Mouse (Mus musculus) spleen, embryonic (tissue): ENCODE data around the gene Dnah8.

ENCODE experiments used
- CTCF ChIA-PET: fragments of 350-600 bp; sonication (Branson Sonifier 250); formaldehyde crosslinking; loops from one replicate; lab custom pipeline; 2022; lab: Charles Lee

Dnah8 gene

DNA sequence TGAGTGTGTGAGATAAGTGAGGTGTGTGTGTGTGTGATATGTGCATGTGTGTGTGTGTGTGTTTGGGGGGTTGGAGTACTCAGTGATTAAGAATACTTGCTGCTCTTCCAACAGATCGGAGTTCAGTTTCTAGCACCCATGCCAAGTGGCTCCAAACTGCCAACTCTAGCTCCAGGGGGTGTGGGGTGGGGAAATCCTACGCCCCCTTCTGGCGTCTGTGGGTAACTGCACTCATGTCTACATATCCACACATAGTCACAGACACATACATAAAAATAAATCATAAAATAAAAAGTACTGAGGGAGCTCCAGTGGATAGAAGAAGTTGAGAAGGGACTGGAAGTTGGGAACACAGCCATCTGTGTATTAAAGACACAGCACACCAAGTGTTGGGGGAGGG, 119.8 kb downstream of the Dnah8 start:
- CTCF ChIA-PET: interaction anchor here (0.6 kb wide), 1 partner anchor 149 kb away, joined by 3 read pairs; no protein-coding TSS in a partner anchor

DNA sequence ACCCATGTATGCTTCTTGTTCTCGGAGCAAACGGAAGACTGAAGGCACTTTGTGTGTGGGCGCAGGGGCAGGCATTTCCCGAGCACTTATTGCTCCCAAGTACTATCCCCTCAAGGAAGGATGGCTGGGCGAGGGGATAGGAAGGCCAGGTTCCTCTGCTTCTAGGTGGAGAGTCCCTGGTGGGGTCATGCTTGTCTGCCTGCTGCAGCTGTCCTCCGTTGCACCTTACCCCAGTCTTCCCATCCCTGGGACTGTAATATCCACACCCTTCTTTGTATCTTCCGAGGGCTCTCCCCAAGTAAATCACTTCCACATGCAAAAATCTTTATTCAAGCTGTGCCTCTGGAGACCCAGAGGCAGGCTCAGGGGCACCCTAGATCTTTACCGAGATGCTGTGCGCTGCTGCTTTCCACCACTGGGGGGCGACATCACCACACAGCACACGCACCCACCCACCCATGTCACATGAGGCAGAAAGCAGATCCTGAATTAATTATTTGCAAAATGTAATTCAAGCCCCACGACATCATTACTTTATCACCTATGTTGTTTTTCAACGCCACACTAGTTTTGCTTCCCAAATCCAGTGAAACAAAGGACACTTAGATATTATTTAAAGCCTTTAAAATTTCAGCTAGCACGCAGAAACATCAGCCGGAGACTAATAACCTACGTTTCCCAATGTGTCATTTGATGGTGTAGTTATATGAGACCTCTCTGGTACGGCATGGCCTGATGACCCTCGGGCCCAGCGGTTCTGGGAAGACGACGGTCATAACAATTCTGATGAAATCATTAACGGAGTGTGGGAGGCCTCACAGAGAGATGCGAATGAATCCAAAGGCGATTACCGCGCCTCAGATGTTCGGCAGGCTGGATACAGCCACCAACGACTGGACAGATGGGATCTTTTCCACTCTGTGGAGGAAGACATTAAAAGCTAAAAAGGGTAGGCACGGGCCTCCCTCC, 122.2 kb downstream of the Dnah8 start:
- CTCF ChIA-PET: no interaction called here

DNA sequence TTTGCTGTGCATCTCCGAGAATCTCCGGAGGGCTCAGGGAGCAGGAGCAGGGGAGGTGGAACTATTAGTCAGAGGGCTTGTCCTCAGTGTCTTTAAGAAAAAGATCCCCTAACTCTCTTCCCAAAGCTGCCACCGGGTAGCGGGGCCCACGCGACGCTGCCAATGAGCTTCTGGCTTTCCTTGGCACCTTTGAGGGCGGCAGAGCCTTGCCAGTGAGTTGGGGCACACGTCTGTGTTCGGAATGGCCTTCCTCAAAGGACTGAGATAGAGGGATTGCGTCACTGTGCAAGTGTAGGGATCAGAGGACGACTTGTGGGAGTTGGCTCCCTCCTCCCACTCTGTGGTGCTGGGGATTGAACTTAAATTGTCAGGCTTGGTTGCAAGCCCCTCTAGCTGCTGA, 125.2 kb downstream of the Dnah8 start:
- CTCF ChIA-PET: no interaction called here

DNA sequence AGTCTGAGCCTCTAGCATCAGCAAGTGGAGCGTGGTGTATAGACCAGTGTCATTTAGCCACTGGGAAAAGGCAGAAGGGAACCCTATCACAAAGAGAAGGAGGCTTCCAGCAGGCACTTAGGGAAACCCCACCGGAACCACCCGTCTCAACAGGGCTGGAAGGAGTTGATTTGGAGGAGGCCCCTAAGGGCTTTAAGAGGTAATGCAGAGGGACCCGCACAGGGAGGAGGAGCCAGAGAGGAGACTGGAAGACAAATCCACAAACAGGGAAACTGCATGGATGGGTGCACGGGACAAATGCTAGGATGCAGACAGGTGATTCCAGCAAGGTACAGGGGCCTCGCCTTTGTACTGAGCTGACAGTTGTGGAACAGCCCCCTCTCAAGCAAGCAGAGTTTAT, 126.1 kb downstream of the Dnah8 start:
- CTCF ChIA-PET: no interaction called here

DNA sequence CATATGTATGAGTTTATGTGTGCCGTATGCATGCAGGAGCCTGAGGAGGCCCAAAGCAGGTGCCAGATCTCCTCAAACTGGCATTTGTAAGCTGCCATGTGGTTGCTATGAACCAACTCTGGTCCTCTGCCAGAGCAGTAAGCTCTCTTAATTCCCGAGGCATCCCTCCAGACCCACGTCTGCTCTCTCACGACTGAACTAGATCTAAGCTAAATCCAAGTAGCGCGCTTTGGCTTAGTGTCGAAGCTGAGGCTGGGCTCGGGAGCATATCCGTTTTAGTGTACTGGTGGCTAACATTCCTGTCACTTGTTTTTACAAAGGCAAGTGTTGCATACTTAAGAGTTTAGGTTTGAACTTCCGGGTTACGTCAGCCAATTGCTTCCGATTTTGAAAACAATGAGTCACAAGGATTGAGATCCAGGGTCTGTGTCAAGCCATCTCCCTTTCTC, 128.2 kb downstream of the Dnah8 start:
- CTCF ChIA-PET: interaction anchor here (0.5 kb wide), 1 partner anchor 198 kb away, joined by 3 read pairs; no protein-coding TSS in a partner anchor

DNA sequence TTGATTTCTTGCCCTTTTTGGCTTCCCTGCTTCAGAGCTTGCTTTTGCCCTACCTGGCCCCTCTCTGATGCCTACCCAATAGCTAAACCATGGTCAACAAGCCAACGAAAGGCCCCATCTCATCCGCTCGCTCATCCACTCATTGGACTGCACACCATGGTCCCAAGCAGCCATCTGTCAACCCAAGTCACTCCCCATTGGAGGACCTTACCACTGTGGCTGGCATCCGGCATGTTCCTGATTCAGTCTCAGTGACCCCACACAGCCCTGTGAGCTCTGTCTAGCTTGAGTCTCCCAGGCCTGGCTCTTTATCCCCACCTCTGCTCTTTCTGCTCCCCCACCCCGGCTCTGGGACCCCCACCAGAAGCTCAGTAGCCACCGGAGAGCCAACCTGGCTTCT, 129.0 kb downstream of the Dnah8 start:
- CTCF ChIA-PET: no interaction called here

DNA sequence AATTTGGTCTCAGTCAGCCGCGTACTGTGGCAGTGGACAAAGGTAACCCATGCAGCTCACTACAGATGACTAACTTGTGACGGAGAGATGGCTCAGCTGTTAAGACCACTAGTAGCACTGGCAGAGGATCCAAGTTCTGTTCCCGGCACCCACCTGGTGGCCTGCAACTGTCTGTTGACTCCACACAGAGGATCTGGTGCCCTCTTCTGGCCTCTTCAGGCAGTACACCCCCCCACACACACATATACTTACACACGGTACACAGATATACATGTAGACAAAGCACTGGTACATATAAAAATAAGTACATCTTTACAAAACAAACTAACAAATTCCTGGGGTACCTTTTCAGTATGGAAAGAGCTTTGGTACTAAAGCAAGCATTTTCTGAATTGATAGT, 132.6 kb downstream of the Dnah8 start:
- CTCF ChIA-PET: no interaction called here

DNA sequence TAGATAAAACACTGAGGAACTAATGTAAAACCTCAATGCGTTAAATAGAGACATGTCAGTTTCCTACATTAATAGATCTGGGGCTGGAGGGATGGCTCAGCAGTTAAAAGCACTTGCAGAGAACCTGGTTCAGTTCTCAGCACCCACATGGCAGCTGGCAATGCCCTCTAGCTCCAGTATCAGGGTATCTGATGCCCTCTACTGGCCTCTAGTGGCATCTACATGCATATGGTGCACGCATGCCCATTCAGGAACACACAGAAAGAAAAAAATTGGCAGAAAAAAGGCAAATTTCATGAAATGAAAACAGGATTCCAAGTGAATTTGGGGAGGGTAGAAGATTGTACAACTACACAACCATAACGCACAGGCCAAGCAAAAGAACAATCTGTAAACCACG, 136.2 kb downstream of the Dnah8 start:
- CTCF ChIA-PET: no interaction called here

DNA sequence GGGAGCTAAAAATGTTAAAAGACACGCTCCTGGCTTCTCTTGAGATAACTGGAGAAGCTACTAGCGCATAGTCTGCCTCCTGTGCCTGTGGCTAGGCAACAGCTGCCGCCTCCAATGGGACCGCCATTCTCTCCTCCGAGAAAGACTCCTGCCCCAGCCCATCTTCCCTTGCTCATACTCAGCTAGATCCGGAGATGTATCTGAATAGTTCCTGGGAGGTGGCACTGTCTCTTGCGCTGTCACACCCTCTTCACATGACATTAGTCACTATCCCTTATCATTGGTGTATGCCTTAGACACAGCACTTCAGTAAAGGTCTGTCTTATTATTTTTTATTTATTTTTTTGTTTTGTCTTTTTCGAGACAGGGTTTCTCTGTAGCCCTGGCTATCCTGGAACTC, 140.1 kb downstream of the Dnah8 start:
- CTCF ChIA-PET: no interaction called here

DNA sequence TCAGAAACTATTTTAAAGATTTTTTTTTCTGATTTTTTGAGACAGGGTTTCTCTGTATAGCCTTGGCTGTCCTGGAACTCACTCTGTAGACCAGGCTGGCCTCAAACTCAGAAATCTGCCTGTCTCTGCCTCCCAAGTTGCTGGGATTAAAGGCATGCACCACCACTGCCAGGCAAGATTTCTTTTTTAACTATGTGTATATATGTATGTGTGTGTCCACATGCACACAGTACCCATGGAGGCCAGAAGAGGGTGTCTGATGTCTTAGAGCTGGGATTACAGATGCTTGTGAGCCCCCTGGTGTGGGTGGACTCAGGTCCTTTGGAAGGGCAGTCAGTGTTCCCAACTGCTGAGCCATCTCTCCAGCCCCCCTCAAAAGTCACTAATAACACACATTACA, 150.3 kb downstream of the Dnah8 start:
- CTCF ChIA-PET: no interaction called here

DNA sequence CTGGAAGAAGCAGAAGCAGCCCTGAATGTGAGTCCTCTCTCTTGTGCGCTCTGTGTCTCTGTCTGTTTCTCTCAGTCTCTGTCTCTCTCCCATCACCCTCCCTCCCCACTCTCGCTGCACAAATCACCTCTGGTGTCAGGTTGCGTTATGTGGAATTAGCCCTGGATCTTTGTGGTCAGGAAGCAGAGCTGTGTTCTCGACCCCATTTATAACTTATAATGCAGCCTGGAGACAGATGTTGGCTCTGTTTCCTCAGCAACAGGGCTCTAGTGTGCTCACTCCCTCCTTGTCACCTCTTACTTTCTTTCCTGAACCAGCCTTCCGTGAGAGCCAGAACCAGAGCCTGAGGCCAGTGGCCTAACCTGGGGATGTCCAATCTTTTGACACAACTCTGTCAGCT, 150.9 kb downstream of the Dnah8 start:
- CTCF ChIA-PET: no interaction called here

DNA sequence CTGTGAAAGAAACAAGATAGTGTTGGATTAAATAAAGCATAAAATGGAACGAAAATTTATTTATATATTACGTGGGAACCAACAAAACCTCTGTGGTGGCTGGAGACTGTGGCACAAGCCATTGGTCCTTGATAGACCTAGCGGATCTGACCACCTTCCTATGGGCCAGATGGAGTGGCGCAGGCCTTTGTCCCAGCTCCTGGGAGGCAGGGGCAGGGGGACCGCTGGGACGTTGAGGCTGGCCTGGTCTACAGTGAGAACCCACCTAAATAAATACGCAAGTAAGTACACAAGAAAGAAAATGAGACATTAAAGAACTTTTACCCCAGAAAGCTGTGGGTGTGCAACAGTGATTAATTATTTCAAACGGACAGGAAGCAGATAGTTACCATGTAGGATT, 156.9 kb downstream of the Dnah8 start:
- CTCF ChIA-PET: interaction anchor here (0.7 kb wide), 1 partner anchor 1731 kb away, joined by 3 read pairs; no protein-coding TSS in a partner anchor

DNA sequence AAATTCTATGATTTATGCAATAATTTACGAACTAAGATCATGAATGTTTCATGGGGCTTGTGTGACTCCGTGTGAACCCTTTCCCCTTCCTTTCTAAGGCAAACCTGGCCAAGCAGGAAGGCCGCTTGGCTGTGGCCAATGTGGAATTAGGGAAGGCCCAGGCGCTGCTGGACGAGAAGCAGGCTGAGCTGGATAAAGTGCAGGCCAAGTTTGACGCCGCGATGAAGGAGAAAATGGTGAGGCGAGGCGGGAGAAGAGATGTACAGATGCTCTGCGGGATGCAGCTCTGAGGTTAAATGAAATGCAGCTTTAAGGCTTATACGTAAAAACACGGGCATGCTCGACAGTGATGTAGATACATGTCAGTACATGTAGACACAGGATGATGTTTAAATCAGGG, 158.1 kb downstream of the Dnah8 start:
- CTCF ChIA-PET: no interaction called here

DNA sequence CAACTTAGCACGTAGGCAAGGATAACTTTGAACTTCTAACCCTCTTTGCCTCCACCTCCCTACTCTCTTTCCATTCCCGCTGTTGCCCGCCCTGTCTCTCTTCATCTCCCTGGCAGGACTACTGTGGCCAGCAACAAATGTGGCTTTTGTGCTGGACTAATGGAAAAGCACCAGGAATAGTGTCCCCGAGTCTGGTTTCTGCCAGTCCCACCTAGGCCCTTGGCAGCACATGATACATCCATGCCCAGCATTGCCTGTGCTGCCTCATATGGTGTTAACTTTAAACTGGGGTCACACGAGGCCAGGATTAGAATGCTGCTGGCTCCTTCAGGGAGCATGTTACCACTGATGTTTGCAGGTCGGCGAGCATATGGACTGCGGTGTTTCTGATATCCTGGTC, 164.2 kb downstream of the Dnah8 start:
- CTCF ChIA-PET: no interaction called here

DNA sequence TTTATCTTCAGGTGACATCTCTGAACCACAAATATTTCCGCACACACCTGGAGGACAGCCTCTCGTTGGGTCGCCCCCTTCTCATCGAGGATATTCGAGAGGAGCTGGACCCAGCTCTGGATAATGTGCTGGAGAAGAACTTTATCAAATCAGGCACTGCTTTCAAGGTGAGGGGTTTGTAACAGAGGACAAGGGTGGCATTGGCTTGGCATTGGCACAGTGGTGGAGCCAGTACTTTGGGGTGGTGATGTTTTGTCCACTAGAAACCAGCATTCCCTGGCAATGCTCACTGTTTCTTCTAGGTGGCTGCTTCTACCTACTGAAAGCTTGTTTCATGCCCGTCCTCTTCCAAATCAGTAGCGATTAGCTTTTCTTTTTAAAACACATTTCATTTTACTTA, 166.7 kb downstream of the Dnah8 start:
- CTCF ChIA-PET: no interaction called here

DNA sequence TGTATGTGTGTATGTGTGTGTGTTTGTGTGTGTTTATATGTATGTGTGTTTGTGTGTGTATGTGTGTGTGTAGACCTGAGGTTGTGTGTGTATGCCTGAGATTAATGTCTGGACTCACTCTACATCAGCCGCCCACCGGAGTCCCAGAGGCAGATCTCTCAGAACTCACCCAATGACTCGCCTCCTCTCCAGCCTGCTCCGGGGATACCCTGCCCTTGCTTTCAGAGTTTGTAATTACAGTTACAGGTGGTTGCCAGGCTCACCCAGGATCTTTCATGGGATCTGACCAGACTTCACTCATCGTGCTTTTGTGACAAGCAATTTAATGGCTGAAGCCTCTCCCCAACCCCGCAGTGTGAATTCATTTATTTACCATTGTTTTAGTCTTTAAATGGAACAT, 168.2 kb downstream of the Dnah8 start:
- CTCF ChIA-PET: interaction anchor here (0.6 kb wide), 1 partner anchor 10 kb away, joined by 9 read pairs; no protein-coding TSS in a partner anchor

DNA sequence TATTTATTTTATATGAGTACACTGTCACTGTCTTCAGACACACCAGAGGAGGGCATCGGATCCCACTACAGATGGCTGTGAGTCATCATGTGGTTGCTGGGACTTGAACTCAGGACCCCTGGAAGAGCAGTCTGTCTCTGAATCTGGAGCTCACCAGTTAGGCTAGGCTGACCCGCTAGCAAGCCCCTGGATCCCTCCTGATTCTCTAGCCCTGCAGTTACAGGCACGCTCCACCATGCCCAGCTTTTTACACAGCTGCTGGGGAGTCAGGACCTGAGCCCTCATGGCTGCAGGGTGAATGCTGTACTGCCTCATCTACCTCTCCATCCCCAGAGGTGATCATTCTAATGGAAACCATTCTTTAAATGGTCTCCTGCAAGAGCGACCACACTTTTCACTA, 172.5 kb downstream of the Dnah8 start:
- CTCF ChIA-PET: no interaction called here

DNA sequence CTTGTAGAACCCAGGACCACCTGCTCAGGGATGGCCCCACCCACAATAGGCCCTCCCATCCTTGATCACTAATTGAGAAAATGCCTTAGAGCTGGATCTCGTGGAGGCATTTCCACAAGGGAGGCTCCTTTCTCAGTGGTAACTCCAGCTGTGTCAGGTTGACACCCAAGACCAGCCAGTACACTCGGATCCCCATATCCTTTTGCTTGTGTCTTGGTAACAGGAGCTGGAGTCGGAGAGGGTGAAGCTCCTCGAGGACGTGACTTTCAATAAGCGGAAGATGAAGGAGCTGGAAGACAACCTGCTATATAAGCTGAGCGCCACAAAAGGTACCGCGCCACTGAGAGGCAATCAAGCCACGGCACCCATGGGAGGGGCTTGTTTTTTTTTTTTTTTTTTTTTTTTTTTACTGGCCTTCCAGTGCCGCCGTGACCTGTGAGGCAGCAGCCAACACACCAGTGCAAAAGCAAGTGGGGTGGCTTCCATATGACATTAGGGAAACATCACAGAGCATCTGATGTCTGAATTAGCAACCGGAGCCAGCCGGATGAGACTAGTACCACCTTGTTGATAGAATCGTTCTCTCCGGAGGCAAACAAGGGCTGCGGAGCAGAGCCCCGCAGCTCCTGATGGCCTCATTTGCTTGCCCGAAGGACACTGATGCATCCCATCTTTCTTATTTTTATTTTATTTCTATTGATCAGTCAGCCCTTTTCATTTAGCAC, 176.3 kb downstream of the Dnah8 start:
- CTCF ChIA-PET: no interaction called here

DNA sequence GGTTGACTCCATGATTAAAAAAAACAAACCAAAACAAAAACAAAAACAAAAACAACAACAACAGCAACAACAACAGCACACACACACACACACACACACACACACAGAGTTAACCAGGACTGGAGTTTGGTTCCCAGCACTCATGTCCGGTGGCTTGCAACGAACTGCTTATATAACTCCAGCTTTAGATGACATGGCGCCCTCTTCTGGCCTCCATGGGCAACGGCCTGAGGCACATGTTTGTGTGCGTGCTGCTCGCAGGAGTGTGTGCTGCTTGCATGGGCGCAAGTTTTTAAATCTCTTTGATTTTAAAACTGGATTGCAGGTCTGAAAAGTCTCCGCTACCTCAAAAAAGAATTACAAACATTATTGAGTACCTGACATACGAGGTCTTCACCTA, 179.5 kb downstream of the Dnah8 start:
- CTCF ChIA-PET: no interaction called here

DNA sequence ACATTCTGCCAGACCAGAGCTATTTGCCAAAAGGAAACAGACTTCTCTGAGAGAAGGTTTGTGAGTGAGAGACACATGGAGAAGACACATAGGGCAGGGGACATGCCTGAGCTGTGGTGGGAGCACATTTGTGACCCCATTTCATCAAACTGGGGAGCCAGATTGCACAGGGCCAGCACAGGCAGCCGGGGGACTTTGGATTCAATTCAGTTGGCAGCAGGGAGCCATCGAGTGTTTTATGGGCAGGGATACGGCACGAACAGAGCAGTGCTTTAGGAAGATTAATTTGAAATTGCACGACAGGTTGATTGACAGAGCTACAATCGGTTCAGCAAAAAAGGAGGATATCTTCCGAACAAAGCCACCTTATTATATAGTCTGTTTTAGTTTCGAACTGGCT, 180.8 kb downstream of the Dnah8 start:
- CTCF ChIA-PET: no interaction called here

DNA sequence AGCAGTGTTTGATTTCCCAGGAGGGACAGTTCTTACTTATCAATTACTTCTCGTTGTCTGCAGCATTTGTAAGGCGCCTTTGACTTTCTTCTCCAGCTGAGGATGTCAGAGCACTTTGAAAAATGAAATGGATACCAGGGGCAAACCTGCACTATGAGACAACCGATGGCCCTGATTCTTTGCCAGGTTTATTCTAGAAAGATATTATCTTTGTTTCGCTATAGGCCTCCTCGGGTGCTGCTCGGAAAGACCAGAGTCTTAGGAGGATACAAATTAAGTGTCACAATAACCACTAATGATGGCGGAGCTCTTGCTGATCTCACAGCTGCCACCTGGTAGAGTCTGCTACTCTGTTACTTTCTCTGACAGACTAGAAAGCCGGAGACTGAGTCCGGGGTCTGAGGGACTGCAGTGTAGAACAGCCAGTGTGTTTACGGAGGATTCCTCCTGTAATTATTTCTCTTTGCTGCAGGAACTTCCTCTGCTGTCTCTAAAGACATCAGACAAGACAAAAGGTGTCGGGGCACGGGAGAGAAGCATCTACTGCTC, 181.4 kb downstream of the Dnah8 start:
- CTCF ChIA-PET: no interaction called here
